Mouse (Mus musculus) heart, adult 2 months (tissue): ENCODE measurements around the gene Anpep. TPM values are rescaled to one million over a fixed set of nuclear protein-coding genes. Genes with fewer than 3 reads are reported as not detected.

Source experiments
- DNase-seq, 2 experiments: peaks; one replicate each; pipeline ENCODE4 v3.0.0; 2021
- H3K27ac ChIP-seq: fragments of 200-600 bp; 2 replicates; pipeline ENCODE4 v1.8.1; 2022
- H3K27me3 ChIP-seq: fragments of 200-500 bp; 2 replicates; pipeline ENCODE4 v1.6.1; 2012; ENCODE audit warnings: mild to moderate bottlenecking, low read length, inconsistent platforms, mixed read lengths; ENCODE audit not compliant: control insufficient read depth, insufficient read depth
- H3K36me3 ChIP-seq: fragments of 200-500 bp; 2 replicates; pipeline ENCODE4 v1.6.1; 2012; ENCODE audit warnings: low read length, inconsistent platforms; ENCODE audit not compliant: control insufficient read depth, insufficient read depth
- H3K4me1 ChIP-seq: fragments of 200-500 bp; 2 replicates; pipeline ENCODE4 v1.6.1; 2011; ENCODE audit warnings: low read length; ENCODE audit not compliant: control insufficient read depth, insufficient read depth
- H3K4me3 ChIP-seq: fragments of 200-600 bp; 2 replicates; pipeline ENCODE4 v1.8.1; 2022
- H3K79me2 ChIP-seq: fragments of 200-500 bp; replicated peaks from 2 replicates; pipeline ENCODE4 v1.6.1; 2012; ENCODE audit warnings: mild to moderate bottlenecking, inconsistent platforms, low read length, moderate library complexity, mixed read lengths; ENCODE audit not compliant: control insufficient read depth, insufficient read depth
- H3K9ac ChIP-seq: fragments of 200-500 bp; 2 replicates; pipeline ENCODE4 v1.6.1; 2012; ENCODE audit warnings: low read depth, mild to moderate bottlenecking, control low read depth, inconsistent platforms, low read length, mixed read lengths
- CTCF ChIP-seq: fragments of 200-600 bp; IDR thresholded peaks from 2 replicates; pipeline ENCODE4 v1.8.1; 2022; ENCODE audit warnings: antibody characterized with exemption, mild to moderate bottlenecking, moderate library complexity
- EP300 ChIP-seq: fragments of 200-500 bp; IDR thresholded peaks from 2 replicates; pipeline ENCODE4 v1.6.1; 2011; ENCODE audit warnings: low read depth, low read length, control low read depth; ENCODE audit not compliant: insufficient read depth
- POLR2A ChIP-seq: fragments of 200-500 bp; IDR thresholded peaks from 2 replicates; pipeline ENCODE4 v1.6.1; 2011; ENCODE audit warnings: mild to moderate bottlenecking, low read depth, low read length, control low read depth; ENCODE audit not compliant: insufficient read depth
- WGBS: fragments of 180-500 bp; shearing (Covaris S2); methylation state at CpG from one replicate; pipeline ENCODE4 v1.1.7; 2018; 5-methylcytosine and 5-hydroxymethylcytosine counted together
- intact Hi-C: fragments of 180-260 bp; cut with DNase I; formaldehyde crosslinking; loops from one replicate; pipeline ENCODE4 v1.15.1; 2025
- polyA plus RNA-seq: library from polyadenylated mRNA; depleted of rRNA; stranded (reverse); fragments of >200 nt; gene quantifications from 2 replicates; pipeline ENCODE4 v1.2.3, GENCODE M21; 2012
- total RNA-seq, 2 experiments: library from RNA; stranded (reverse); gene quantifications; 2 replicates each; pipeline ENCODE4 v1.2.3; 2021

The Anpep gene
- total and polyA plus RNA-seq, 3 experiments = 8.4 to 18.5 (median 12.9) TPM

- peak in 1 of 2 experiments; percentile 37 for DNase-seq
- no peak overlapping the region for H3K27ac ChIP-seq
- intact Hi-C loops = no loop called here
These were observed 1.8 kb downstream of the Anpep start for GRCm38 (mm10) chr7:79858956-79859630.

GRCm38 (mm10) chr7:79858202-79858934 is 2.5 kb downstream of the Anpep start:
- TF ChIP-seq CTCF = no peak
- TF ChIP-seq POLR2A = no peak
- no peak for TF ChIP-seq EP300
- peak; percentile 32 to 47 for DNase-seq
- peak overlapping the region; percentile 38 for H3K27ac ChIP-seq
- peaks cover 3% of the 10 kb centered on the region; the same call in 1 of the 2 replicates for H3K27me3 ChIP-seq
- no peaks in the 10 kb centered on the region for H3K36me3 ChIP-seq
- H3K4me3 ChIP-seq = no peak overlapping the region
- peaks cover 1% of the 10 kb centered on the region for H3K4me1 ChIP-seq
- no peaks in the 10 kb centered on the region for H3K79me2 ChIP-seq
- 45% methylated on average over 11 of the region's 11 CpGs for WGBS
- intact Hi-C loops = no loop called here
- no peak overlapping the region for H3K9ac ChIP-seq

More at GRCm38 (mm10) chr7:79858956-79859630, 1.8 kb downstream of the Anpep start:
- H3K9ac ChIP-seq = no peak overlapping the region
- 51% methylated on average over 9 of the region's 9 CpGs for WGBS
- H3K27me3 ChIP-seq = peaks cover 3% of the 10 kb centered on the region; the same call in 1 of the 2 replicates
- H3K4me1 ChIP-seq = peaks cover 1% of the 10 kb centered on the region
- no peak overlapping the region for H3K4me3 ChIP-seq
- H3K79me2 ChIP-seq = no peaks in the 10 kb centered on the region
- TF ChIP-seq EP300 (no peak), CTCF (no peak), POLR2A (no peak)
- H3K36me3 ChIP-seq = no peaks in the 10 kb centered on the region

GRCm38 (mm10) chr7:79856305-79856704 is 4.6 kb downstream of the Anpep start:
- TF ChIP-seq EP300 (no peak), CTCF (no peak), POLR2A (no peak)
- 92% methylated on average over 4 of the region's 4 CpGs for WGBS
- Histone ChIP-seq H3K4me3 (no peak overlapping the region), H3K4me1 (peaks cover 1% of the 10 kb centered on the region), H3K27me3 (peaks cover 3% of the 10 kb centered on the region; the same call in 1 of the 2 replicates), H3K27ac (no peak overlapping the region), H3K9ac (no peak overlapping the region), H3K79me2 (no peaks in the 10 kb centered on the region), H3K36me3 (no peaks in the 10 kb centered on the region)
- DNase-seq = no peak
- intact Hi-C loops = no loop called here

GRCm38 (mm10) chr7:79847456-79848451 is 13.1 kb downstream of the Anpep start:
- Histone ChIP-seq H3K27ac (peak overlapping the region; percentile 65), H3K36me3 (no peaks in the 10 kb centered on the region), H3K4me1 (no peaks in the 10 kb centered on the region; the same call in 1 of the 2 replicates), H3K4me3 (peak overlapping the region; percentile 46), H3K9ac (peak overlapping the region; percentile 68), H3K27me3 (no peaks in the 10 kb centered on the region), H3K79me2 (no peaks in the 10 kb centered on the region)
- DNase-seq = peak; percentile 51 to 65
- no peak for TF ChIP-seq EP300
- TF ChIP-seq POLR2A = peak; percentile 73; the same call in 1 of the 2 replicates
- intact Hi-C loops = no loop called here
- WGBS = 12% methylated on average over 52 of the region's 53 CpGs

- no peak overlapping the region; the same call in 1 of the 2 replicates for H3K27ac ChIP-seq
- H3K27me3 ChIP-seq = no peaks in the 10 kb centered on the region
- H3K4me1 ChIP-seq = no peaks in the 10 kb centered on the region; the same call in 1 of the 2 replicates
- H3K9ac ChIP-seq = no peak overlapping the region
- H3K79me2 ChIP-seq = no peaks in the 10 kb centered on the region
- no peak for TF ChIP-seq EP300
- TF ChIP-seq CTCF = no peak
- no peak for TF ChIP-seq POLR2A
- intact Hi-C loops = no loop called here
- WGBS = 62% methylated on average over 2 of the region's 2 CpGs
- H3K36me3 ChIP-seq = no peaks in the 10 kb centered on the region
- peak in 1 of 2 experiments; percentile 32 for DNase-seq
- no peak overlapping the region for H3K4me3 ChIP-seq
These were observed 14.5 kb downstream of the Anpep start for GRCm38 (mm10) chr7:79846342-79846741.
